Mouse (Mus musculus) layer of hippocampus, adult 2 months (tissue): Measurements from ENCODE around the gene Acad8. TPM values are rescaled to one million over a fixed set of nuclear protein-coding genes. Genes with fewer than 3 reads are reported as not detected.

Experiments
- DNase-seq, 2 experiments: peaks; one replicate each; pipeline ENCODE4 v3.0.0; 2022; ENCODE audit warnings: low spot score in 2 of 2
- H3K27ac ChIP-seq: fragments of 200-600 bp; 2 replicates; pipeline ENCODE4 v1.8.1; 2022
- H3K4me3 ChIP-seq: fragments of 200-600 bp; 2 replicates; pipeline ENCODE4 v1.8.1; 2022; ENCODE audit warnings: mild to moderate bottlenecking
- CTCF ChIP-seq: fragments of 200-600 bp; conservative IDR thresholded peaks from 2 replicates; pipeline ENCODE4 v1.8.1; 2022; ENCODE audit warnings: antibody characterized with exemption, mild to moderate bottlenecking, moderate library complexity
- total RNA-seq, 2 experiments: library from RNA; stranded (reverse); gene quantifications; 2 replicates each; pipeline ENCODE4 v1.2.3; 2021

Gene Acad8
- total RNA-seq, 2 experiments from 2014 or later, result 37.6 to 40.7 TPM

GRCm38 (mm10) chr9:27005231-27005630, 5.9 kb upstream of the Acad8 start:
- H3K4me3 ChIP-seq, result no peak overlapping the region; the same call in 1 of the 2 replicates
- TF ChIP-seq CTCF, result no peak
- peak overlapping the region; percentile 91 for H3K27ac ChIP-seq
- DNase-seq, result no peak

GRCm38 (mm10) chr9:26998669-26999460, 501 bp downstream of the Acad8 start:
- DNase-seq, result no peak
- no peak for TF ChIP-seq CTCF
- H3K4me3 ChIP-seq, result peak overlapping the region; percentile 98
- peak overlapping the region; percentile 88 for H3K27ac ChIP-seq

- Histone ChIP-seq H3K4me3 (no peak overlapping the region), H3K27ac (no peak overlapping the region)
- no peak for DNase-seq
- no peak for TF ChIP-seq CTCF
Observed at GRCm38 (mm10) chr9:26997501-26997900, 1.9 kb downstream of the Acad8 start.

GRCm38 (mm10) chr9:26997062-26997461, 2.3 kb downstream of the Acad8 start:
- no peak for DNase-seq
- no peak for TF ChIP-seq CTCF
- no peak overlapping the region for H3K27ac ChIP-seq

GRCm38 (mm10) chr9:26993900-26994299, 5.5 kb downstream of the Acad8 start:
- no peak for TF ChIP-seq CTCF
- Histone ChIP-seq H3K27ac (no peak overlapping the region), H3K4me3 (no peak overlapping the region)
- no peak for DNase-seq

More at GRCm38 (mm10) chr9:26997062-26997461, 2.3 kb downstream of the Acad8 start:
- no peak overlapping the region for H3K4me3 ChIP-seq

GRCm38 (mm10) chr9:26993118-26993517, 6.2 kb downstream of the Acad8 start:
- DNase-seq, result no peak
- H3K4me3 ChIP-seq, result 0 out of 2 replicates have a peak overlapping the region, but pooled peaks have one; percentile 2

GRCm38 (mm10) chr9:26990181-26990580, 9.2 kb downstream of the Acad8 start:
- DNase-seq, result no peak
- Histone ChIP-seq H3K4me3 (no peak overlapping the region), H3K27ac (no peak overlapping the region)
- no peak for TF ChIP-seq CTCF

More at GRCm38 (mm10) chr9:26993118-26993517, 6.2 kb downstream of the Acad8 start:
- no peak for TF ChIP-seq CTCF
- H3K27ac ChIP-seq, result no peak overlapping the region

GRCm38 (mm10) chr9:26985668-26986277, 13.6 kb downstream of the Acad8 start:
- no peak overlapping the region for H3K4me3 ChIP-seq
- no peak for TF ChIP-seq CTCF
- DNase-seq, result no peak
- H3K27ac ChIP-seq, result no peak overlapping the region

GRCm38 (mm10) chr9:26985090-26985613, 14.2 kb downstream of the Acad8 start:
- DNase-seq, result no peak
- no peak for TF ChIP-seq CTCF
- Histone ChIP-seq H3K27ac (no peak overlapping the region), H3K4me3 (no peak overlapping the region)

- no peak for TF ChIP-seq CTCF
- DNase-seq, result no peak
- Histone ChIP-seq H3K27ac (no peak overlapping the region), H3K4me3 (no peak overlapping the region)
Observed at GRCm38 (mm10) chr9:26978776-26979175, 20.6 kb downstream of the Acad8 start.

- Histone ChIP-seq H3K27ac (no peak overlapping the region), H3K4me3 (no peak overlapping the region)
- DNase-seq, result no peak
- peak; percentile 64 for TF ChIP-seq CTCF
Observed at GRCm38 (mm10) chr9:26977754-26978153, 21.6 kb downstream of the Acad8 start.

- no peak overlapping the region for H3K27ac ChIP-seq
- no peak for TF ChIP-seq CTCF
- no peak for DNase-seq
- no peak overlapping the region for H3K4me3 ChIP-seq
Observed at GRCm38 (mm10) chr9:26947790-26948189, 51.6 kb downstream of the Acad8 start.

GRCm38 (mm10) chr9:26924146-26924545, 75.2 kb downstream of the Acad8 start:
- Histone ChIP-seq H3K4me3 (no peak overlapping the region), H3K27ac (no peak overlapping the region)
- TF ChIP-seq CTCF, result no peak
- DNase-seq, result no peak

Other genes with a start within 250 kb of the Acad8 start
- gene Glb1l2, start 193.1 kb downstream of the Acad8 start, total RNA-seq, result under 1 TPM; 0.49 to 0.69 TPM
- gene Glb1l3, start 138.7 kb downstream of the Acad8 start, total RNA-seq, result not detected
- not detected for gene Gm1110, start 76.5 kb downstream of the Acad8 start, total RNA-seq
- gene Thyn1, start 144 bp upstream of the Acad8 start, total RNA-seq, result 100 to 1,000 TPM in 1 of 2 experiments, 10 to 100 TPM in 1; 98.7 to 107 TPM
- 100 to 1,000 TPM; 106 to 111 TPM for gene Vps26b, start 30.5 kb upstream of the Acad8 start, total RNA-seq
- 10 to 100 TPM; 18.8 to 19.6 TPM for gene Ncapd3, start 30.6 kb upstream of the Acad8 start, total RNA-seq
- 10 to 100 TPM; 36.4 to 42.3 TPM for gene Jam3, start 155.9 kb upstream of the Acad8 start, total RNA-seq